Mouse (Mus musculus): ENCODE results near the gene Zfp180. TPM values are rescaled to one million over a fixed set of nuclear protein-coding genes. Genes with fewer than 3 reads are reported as not detected.
"Not testable (repeated sequence)": the region's sequence is repeated elsewhere in the genome, so short reads cannot be mapped to it uniquely, and the experiment has no call there.

The Zfp180 gene
- 10 to 100 TPM; 15.8 to 16.0 TPM for total RNA-seq (2021)
- long read RNA-seq, experiment 1, partial matches to known transcripts, result 0 of 1 reads
- long read RNA-seq, experiment 1, other reads (novel, unspliced or antisense), result 0 of 1 reads
- long read RNA-seq, experiment 2, partial matches to known transcripts, result 0 of 2 reads
- long read RNA-seq, experiment 2, other reads (novel, unspliced or antisense), result 1 of 2 reads

GRCm38 (mm10) chr7:24081634-24082431, at the start of gene Zfp180:
Gene Zfp180, plus strand, starts transcription at chr7:24081924.
- DNase-seq, result peak; percentile 97 to 99

GRCm38 (mm10) chr7:24052660-24053304, 28.9 kb upstream of the Zfp180 start, which contains the start of gene Vmn1r183:
Gene Vmn1r183, plus strand, starts transcription at chr7:24053254.
- no peak for DNase-seq

DNA sequence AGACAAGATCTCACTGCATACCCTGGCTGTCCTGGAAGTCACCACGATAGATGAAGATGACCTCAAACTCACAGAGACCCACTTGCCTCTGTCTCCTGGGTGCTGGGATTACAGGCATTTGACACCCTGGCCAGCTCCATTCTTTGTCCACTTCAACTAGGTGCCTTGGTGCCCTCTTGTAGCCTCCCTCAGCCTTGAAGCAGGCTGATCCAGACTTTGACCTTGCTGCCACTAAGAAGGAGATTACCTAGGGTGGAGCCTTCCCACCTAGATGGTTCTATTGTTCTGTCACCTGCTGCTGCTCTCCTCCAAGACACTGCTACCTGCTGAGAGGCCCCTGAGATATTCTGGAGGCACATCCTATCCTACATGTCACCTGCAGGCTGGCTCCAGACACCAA, 7.3 kb upstream of the Zfp180 start:
- not testable (repeated sequence) for DNase-seq

- DNase-seq, result no peak
These were observed 922 bp downstream of the Zfp180 start for GRCm38 (mm10) chr7:24082457-24083235.

GRCm38 (mm10) chr7:24086871-24087270, 5.1 kb downstream of the Zfp180 start:
- no peak for DNase-seq

DNA sequence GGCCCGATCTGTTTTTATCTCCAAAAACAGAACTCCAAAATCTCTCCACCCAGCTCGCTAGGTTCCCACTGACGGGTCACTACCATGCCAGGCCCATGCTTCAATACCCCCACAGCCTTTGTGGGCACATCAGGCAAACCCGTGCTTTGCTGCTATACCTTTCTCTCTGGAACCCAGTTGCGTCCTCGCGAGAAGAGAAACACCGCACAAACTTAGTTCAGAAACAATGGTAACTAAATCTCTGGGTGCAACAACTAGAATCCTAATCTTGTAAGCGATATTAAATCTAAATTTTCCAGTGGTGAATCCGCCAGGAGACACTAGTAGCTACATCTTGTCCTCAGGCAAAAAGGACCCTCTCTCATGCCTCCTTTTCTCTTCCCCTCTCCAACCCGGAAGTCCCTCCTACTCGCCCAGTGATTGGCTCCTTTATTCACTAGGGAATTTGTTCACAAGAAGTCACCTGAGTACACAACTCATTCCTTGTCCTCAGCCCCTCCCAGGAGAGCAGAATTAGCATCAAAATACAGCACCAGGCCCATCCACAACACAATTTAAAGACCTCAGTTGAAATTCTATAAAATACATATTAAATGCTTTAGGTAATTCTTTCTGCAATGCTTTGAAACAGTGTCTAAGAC, 5.9 kb downstream of the Zfp180 start:
- DNase-seq, result no peak

DNA sequence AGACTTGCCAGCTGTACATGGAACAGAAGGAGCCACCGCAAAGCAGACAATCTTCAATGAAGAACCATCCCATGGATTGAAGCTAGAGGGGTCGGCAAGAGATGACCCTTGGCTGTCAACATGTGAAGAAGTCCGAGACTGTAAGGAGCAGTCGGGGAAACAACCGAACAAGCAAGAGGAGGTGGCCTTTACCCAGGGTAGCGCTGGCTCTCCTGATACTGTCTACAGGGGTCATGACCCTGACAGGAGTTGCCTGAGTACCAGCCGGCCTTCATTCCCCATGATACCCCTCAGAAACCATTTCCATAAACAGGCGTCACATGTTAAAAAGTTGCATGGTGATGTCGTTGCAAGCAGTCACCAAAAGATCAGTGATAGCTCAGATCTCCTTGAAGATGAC, 22.7 kb downstream of the Zfp180 start:
- no peak for DNase-seq

DNA sequence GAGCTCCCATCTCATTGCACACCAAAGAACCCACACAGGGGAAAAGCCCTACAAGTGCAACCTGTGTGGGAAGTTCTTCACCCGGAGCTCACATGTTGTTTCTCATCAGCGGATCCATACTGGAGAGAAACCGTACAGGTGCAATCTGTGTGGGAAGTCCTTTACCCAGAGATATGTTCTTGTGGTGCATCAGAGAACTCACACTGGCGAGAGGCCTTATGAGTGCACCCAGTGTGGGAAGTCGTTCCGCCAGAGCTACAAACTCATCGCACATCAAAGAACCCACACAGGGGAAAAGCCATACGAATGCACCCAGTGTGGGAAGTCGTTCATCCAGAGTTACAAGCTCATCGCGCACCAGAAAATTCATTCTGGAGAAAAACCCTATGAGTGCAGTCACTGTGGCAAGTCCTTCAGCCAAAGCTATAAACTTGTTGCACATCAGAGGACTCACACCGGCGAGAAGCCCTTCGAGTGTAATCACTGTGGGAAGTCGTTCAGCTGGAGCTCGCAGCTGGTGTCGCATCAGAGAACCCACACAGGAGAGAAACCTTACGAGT, 23.5 kb downstream of the Zfp180 start:
- peak in 1 of 2 experiments; percentile 12 for DNase-seq

DNA sequence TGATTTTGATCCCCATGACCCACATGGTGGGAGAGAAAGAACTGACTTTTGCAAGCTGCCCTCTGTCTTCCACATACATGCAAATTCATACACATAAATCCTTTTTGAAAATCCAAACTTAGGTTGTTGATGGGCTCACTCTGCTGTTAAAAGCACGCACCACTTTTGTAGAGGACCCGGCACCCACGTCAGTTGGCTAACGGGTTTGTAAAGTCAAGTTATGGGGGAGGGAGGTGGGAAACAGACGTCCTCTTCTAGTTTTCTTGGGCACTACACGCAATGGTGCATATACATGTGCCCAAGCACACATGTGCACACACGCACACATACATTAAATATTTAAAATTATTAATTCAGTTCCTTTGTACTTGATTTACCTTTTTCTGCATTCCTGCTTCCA, 29.1 kb downstream of the Zfp180 start:
- DNase-seq, result no peak

GRCm38 (mm10) chr7:24111772-24112155, 30.0 kb downstream of the Zfp180 start:
- no peak for DNase-seq

DNA sequence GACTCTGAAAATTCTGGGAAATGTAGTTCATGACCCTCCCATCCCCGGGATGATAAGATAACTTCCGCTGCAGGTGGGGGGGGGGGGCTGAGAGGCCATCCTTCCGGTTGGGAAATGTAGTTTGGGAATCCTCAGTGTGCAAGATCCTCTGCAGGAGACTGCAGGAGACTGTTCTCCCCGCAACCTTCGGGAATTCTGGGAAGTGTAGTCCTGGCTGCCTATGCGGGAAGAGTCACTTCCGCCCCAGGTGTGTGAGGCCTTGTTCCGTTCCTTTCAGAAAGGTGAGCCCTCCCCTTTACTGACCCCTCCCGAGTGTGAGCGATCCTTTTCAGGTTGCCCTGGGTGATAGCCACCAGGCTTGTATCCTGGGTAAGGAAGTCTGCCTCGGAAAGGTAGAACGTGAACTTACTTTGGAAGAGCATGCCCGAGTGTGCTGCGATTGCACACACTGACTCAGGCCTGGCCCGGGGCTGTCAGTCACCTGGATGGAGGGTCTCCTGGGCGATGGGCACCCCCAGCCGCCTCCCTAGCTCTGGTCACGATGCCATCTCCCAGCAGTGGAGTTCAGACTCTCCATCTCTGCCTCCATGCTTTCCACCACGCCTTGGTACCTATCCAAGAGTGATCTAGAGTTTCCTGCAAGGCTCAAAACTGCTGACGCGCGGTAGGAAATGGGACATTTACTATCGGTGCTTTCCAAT, 30.6 kb downstream of the Zfp180 start, which contains the start of gene Zfp112:
Zfp112 (plus strand) TSS at position 159 of the 701 bp plus-strand sequence.
- DNase-seq, result peak; percentile 89 to 90

- DNase-seq, result peak; percentile 52 to 59
These were observed 31.3 kb downstream of the Zfp180 start for GRCm38 (mm10) chr7:24113001-24113400.

DNA sequence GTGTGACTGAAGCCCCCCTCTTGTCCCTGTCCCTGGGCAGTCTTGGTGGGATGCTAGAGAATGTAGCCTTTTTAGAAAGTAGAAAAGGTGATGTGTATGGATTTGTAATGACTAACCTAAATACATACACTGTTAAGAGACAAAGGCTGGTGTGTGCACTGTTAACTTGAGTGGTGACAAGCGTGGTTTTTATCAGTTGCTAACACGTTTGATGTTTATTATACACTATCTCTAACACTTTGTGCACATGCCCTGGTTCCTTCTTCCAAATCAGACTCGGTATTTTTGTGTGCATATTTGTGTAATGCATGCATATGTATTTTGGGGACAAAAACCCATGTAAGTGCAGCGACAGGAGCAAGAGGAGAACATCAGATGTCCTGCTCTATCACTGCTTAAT, 34.9 kb downstream of the Zfp180 start:
- no peak for DNase-seq

DNA sequence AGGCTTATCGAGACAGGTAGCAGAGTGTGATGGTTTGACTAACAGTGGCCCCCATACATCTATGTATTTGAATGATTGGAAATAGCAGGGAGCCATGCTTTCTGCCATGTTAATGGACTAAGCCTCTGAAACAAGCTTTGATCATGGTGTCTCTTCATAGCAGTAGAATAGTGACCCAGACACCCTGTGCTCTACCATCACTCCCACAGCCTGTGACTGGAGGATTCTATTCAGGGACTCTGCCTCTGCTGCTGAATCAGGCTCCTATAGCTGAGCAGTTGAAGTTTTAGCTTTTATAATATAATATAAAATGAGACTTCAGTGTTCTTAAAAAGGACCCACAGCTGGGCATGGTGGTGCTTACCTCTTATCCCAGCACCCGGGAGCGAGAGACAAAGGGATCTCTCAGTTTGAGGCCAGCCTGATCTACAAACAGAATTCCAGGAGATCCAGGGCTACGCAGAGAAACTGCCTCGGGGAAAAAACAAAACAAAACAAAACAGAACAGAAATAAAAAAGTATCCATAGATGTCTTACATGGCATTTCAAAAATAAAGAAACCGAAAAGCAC, 51.8 kb downstream of the Zfp180 start:
- no peak for DNase-seq

GRCm38 (mm10) chr7:24133996-24134828, 52.5 kb downstream of the Zfp180 start, which contains the start of gene Zfp235:
Gene Zfp235, plus strand, starts transcription at chr7:24134169.
- peak; percentile 91 to 93 for DNase-seq

DNA sequence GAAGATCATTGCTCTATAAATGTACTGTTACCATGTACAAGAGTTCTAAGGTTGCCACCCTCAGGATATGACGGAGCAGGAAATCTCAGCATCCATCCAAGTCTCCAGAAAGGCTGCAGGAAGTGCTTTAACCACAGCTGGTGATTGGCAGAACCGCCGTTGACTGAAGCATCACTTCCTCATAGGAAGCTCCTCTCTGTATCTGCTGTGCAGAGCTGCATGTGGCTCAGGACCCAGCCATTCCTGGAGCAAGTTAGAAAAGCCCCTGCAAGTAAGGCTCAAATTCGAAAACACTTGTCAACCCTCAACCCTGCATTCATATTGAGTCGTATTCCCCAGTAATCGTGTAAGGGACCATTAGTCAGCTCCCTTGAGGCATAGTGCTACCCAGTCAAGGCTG, 60.8 kb downstream of the Zfp180 start:
- DNase-seq, result no peak

DNA sequence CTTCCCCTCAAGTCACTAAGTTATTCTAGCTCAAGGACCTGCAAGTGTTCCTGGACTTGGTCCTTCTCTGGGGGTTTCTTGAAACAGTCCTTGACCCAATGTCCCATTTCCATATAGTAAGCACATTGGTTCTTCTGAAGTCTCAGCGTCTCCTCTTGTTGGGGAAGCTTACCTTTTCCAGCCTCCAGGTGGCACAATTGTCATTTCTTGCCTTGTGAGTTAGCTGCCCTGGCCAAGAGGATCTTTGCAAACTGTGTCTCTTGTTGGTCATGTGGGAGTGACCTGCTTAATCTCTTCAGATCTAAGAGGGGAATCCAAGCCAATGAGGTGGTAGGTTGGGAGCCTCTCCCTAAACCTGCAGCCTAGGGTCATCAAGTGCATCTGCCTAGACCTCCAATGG, 71.5 kb downstream of the Zfp180 start:
- DNase-seq, result no peak
